Mouse (Mus musculus): ENCODE measurements around the gene Gm20388. TPM values are rescaled to one million over a fixed set of nuclear protein-coding genes. Genes with fewer than 3 reads are reported as not detected.
A peak's percentile ranks its signal among the peaks of the same experiment; 100 is the strongest.

Gm20388 gene
- polyA plus RNA-seq, 1 experiment from 2014 or later = not detected

DNA sequence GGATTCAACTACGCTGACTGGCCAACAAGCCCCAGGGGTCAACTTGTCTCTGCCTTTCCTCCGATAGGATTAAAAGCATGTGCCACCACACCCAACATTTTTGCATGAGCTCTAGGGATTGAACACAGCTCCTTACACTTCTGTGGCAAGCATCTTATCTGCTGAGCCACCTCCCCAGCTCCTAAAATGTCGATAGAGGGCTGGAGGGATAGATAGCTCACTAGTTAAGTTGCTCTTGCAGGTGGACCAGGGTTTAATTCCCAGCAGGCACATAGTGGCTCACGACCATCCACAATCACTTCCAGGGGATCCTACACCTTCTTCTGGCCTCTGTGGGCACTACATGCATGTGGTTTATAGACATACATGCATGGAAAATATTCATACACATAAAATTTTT, 1251.8 kb downstream of the Gm20388 start:
- H3K27ac ChIP-seq (ENCODE audit: low read length) = no peak overlapping the region
- H3K4me2 ChIP-seq (ENCODE audit: low read depth, low read length) = no peak overlapping the region
- no peaks in the 10 kb centered on the region for H3K36me3 ChIP-seq (ENCODE audit: control insufficient read depth, insufficient read depth, low read length)
- WGBS = 71% methylated on average over 4 of the region's 4 CpGs
- H3K9ac ChIP-seq (ENCODE audit: low read length) = no peak overlapping the region
- peaks cover 15% of the 10 kb centered on the region for H3K4me1 ChIP-seq (replicated peaks; ENCODE audit: control insufficient read depth, insufficient read depth, low read length)
- H3K4me3 ChIP-seq (ENCODE audit: low read length) = no peak overlapping the region
- no peak for ATAC-seq (ENCODE audit: low read depth)
- H3K27me3 ChIP-seq (ENCODE audit: control insufficient read depth, insufficient read depth, low read depth, low read length) = no peaks in the 10 kb centered on the region; the same call in 1 of the 2 replicates
- no peaks in the 10 kb centered on the region for H3K9me3 ChIP-seq (ENCODE audit: control insufficient read depth, low read length)

DNA sequence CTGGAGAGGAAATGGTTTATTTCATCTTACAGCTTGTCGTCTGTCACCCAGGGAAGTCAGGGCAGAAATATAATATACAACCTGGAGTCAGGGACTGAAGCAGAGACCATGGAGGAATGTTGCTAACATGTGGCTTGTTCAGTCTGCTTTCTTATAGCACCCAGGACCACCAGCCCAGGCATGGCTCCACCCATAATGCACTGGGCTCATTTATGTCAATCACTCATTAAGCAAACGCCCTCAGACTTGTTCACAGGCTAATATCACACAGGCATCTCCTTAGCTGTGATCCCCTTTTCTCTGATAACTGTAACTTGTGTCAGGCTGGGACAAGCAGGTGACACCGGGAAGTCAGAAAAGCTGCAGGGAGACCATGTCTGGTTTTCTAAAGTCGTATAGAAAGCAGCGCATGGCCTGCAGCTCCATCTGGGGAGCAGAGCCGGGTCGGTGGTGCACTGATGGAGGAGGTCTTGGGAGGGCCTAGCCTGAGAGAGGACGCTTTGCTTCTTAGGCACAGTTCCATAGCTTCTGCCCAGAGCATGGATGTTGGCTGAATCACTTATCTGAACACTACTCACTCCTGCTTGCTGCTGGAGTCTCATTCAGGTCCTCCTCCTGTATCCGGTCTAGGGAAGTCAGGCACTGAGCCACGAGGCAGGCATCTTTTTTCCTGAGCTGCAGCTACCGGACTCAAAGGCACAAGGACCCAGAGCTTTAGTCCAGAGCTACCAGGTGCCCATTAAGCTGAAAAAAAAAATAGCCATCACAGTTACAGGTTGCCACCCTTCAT, 1252.5 kb downstream of the Gm20388 start:
- Histone ChIP-seq H3K27me3 (ENCODE audit: control insufficient read depth, insufficient read depth, low read depth, low read length) (no peaks in the 10 kb centered on the region; the same call in 1 of the 2 replicates), H3K9me3 (ENCODE audit: control insufficient read depth, low read length) (no peaks in the 10 kb centered on the region), H3K4me3 (ENCODE audit: low read length) (no peak overlapping the region), H3K9ac (ENCODE audit: low read length) (no peak overlapping the region), H3K27ac (ENCODE audit: low read length) (no peak overlapping the region), H3K36me3 (ENCODE audit: control insufficient read depth, insufficient read depth, low read length) (no peaks in the 10 kb centered on the region), H3K4me1 (replicated peaks; ENCODE audit: control insufficient read depth, insufficient read depth, low read length) (peaks cover 15% of the 10 kb centered on the region), H3K4me2 (ENCODE audit: low read depth, low read length) (no peak overlapping the region)
- no peak for ATAC-seq (ENCODE audit: low read depth)
- WGBS = 53% methylated on average over 11 of the region's 11 CpGs

DNA sequence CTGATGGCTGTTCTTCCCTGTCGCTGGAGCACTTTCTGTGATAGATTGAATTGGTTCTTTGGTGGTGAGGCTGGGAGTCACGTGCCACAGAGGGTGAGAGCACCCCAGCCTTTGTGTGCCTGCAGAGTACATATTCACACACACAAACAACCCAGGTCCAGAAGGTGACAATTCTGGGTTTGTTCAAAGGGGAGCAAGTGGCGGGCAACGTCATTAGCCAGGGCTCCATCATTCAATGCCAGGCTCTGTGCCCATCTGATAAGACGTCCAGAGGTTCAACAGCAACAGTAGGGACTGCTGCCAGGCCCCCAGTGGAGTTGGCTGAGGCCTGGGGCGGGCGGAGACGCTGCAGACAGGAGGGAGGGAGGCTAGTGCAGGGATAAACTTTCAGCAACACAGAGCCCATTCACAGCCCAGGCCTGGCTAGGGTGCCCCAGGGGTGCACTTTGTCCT, 1253.4 kb downstream of the Gm20388 start:
- Histone ChIP-seq H3K4me1 (replicated peaks; ENCODE audit: control insufficient read depth, insufficient read depth, low read length) (peaks cover 15% of the 10 kb centered on the region), H3K27me3 (ENCODE audit: control insufficient read depth, insufficient read depth, low read depth, low read length) (no peaks in the 10 kb centered on the region; the same call in 1 of the 2 replicates)
- WGBS = 17% methylated on average over 8 of the region's 8 CpGs

DNA sequence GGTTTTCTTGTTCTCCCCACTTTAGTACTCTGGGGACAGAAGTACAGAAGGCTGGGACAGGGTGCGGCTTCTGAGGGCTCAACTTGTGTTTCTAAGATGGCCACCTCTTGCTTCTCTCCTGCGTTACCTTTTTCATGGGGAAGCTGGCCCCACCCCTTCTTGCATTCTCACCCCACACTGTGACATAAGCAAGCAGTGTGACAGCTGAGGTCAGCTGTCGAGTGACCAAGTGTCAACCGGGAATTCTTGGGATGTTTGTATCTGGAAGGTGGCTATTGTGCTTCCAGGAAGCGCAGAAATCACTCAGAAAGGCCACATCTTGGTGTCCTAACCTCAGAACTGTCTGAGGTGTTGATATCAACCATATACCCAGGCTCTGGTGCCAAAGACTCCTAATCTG, 1257.4 kb downstream of the Gm20388 start:
- no peak overlapping the region for H3K4me3 ChIP-seq (ENCODE audit: low read length)
- H3K36me3 ChIP-seq (ENCODE audit: control insufficient read depth, insufficient read depth, low read length) = no peaks in the 10 kb centered on the region
- H3K27me3 ChIP-seq (ENCODE audit: control insufficient read depth, insufficient read depth, low read depth, low read length) = no peaks in the 10 kb centered on the region
- H3K4me1 ChIP-seq (replicated peaks; ENCODE audit: control insufficient read depth, insufficient read depth, low read length) = peaks cover 27% of the 10 kb centered on the region
- 52% methylated on average over 5 of the region's 5 CpGs for WGBS
- ATAC-seq (ENCODE audit: low read depth) = no peak
- H3K27ac ChIP-seq (ENCODE audit: low read length) = no peak overlapping the region
- H3K9ac ChIP-seq (ENCODE audit: low read length) = no peak overlapping the region
- no peak overlapping the region for H3K4me2 ChIP-seq (ENCODE audit: low read depth, low read length)
- no peaks in the 10 kb centered on the region for H3K9me3 ChIP-seq (ENCODE audit: control insufficient read depth, low read length)

More for the DNA sequence above, 1253.4 kb downstream of the Gm20388 start:
- H3K27ac ChIP-seq (ENCODE audit: low read length) = peak overlapping the region; percentile 11
- H3K4me3 ChIP-seq (ENCODE audit: low read length) = no peak overlapping the region
- no peaks in the 10 kb centered on the region for H3K9me3 ChIP-seq (ENCODE audit: control insufficient read depth, low read length)
- 0 out of 2 replicates have a peak overlapping the region, but pooled peaks have one; percentile 2 for H3K4me2 ChIP-seq (ENCODE audit: low read depth, low read length)
- peak; percentile 91 for ATAC-seq (ENCODE audit: low read depth)
- no peak overlapping the region for H3K9ac ChIP-seq (ENCODE audit: low read length)
- H3K36me3 ChIP-seq (ENCODE audit: control insufficient read depth, insufficient read depth, low read length) = no peaks in the 10 kb centered on the region

DNA sequence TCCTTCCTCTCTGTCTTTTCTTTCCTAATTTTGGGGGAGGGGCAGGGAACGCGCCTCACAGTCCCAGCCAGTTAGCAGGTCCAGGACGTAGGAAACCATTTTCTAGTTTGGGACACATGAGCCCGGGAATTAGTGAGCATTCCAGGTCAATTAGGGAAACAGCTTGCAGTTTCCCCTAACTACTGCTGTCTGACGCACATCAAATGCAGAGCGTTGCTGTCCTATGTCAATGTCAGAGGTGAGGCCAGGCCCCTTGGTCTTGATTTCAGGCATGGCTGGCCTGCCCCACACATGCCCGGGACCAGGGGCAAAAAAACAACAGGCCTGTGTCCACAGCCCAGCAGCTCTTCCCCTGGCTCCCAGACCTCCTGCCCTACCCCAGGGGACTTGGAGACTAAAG, 1259.5 kb downstream of the Gm20388 start:
- H3K27ac ChIP-seq (ENCODE audit: low read length) = no peak overlapping the region
- H3K27me3 ChIP-seq (ENCODE audit: control insufficient read depth, insufficient read depth, low read depth, low read length) = no peaks in the 10 kb centered on the region
- H3K36me3 ChIP-seq (ENCODE audit: control insufficient read depth, insufficient read depth, low read length) = no peaks in the 10 kb centered on the region
- WGBS = 46% methylated on average over 7 of the region's 7 CpGs
- H3K9me3 ChIP-seq (ENCODE audit: control insufficient read depth, low read length) = no peaks in the 10 kb centered on the region
- no peak overlapping the region for H3K4me3 ChIP-seq (ENCODE audit: low read length)
- peak overlapping the region; percentile 30; the same call in 1 of the 2 replicates for H3K9ac ChIP-seq (ENCODE audit: low read length)
- ATAC-seq (ENCODE audit: low read depth) = no peak
- peaks cover 18% of the 10 kb centered on the region for H3K4me1 ChIP-seq (replicated peaks; ENCODE audit: control insufficient read depth, insufficient read depth, low read length)
- H3K4me2 ChIP-seq (ENCODE audit: low read depth, low read length) = no peak overlapping the region

DNA sequence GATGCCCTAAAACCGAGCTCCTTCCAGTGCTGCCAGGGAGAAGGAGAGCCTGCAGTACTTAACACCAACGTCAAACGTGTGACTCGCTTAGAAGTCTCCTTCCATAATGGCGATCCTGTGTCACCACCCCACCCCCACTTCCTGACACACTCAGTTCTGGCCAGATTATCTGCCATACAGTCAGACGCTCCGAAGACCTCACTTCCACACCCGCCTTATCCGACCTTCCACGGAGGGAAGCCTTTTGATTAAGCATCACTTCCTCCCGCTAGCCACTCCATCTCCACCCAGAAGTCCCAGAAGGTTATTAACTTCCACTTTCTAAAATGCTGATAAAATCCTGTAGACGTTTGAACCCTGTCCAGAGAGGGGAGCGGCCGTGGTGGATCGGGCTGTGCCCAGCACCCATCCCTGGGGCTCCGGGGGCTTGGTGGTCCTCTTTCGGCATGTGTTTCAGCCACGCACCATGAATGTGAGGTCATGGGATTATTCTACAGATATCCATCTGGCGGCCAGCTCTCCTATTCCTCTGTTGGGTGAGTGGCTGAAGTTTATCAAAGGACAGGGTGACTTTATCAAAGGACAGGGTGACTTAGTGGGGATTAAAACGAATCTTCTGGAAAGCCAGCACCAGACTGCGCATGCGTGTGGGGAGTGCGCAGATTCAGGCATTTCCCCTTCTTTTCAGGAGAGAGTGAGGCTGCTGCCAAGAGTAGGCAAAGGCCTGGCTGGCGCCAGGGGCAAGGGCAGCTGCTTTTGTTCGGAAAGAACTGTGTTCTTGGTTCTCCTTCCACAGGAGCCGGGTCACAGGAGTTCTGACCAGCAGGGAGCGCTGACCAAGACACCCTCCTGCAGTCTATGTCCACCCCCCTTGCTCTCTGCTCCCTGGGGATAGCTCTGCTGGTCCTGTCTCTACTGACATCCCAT, 1260.2 kb downstream of the Gm20388 start:
- H3K36me3 ChIP-seq (ENCODE audit: control insufficient read depth, insufficient read depth, low read length) = no peaks in the 10 kb centered on the region
- H3K4me3 ChIP-seq (ENCODE audit: low read length) = no peak overlapping the region
- no peak overlapping the region for H3K27ac ChIP-seq (ENCODE audit: low read length)
- H3K9me3 ChIP-seq (ENCODE audit: control insufficient read depth, low read length) = no peaks in the 10 kb centered on the region
- H3K4me1 ChIP-seq (replicated peaks; ENCODE audit: control insufficient read depth, insufficient read depth, low read length) = peaks cover 21% of the 10 kb centered on the region
- no peaks in the 10 kb centered on the region for H3K27me3 ChIP-seq (ENCODE audit: control insufficient read depth, insufficient read depth, low read depth, low read length)
- ATAC-seq (ENCODE audit: low read depth) = peak; percentile 12; the same call in 1 of the 2 replicates
- no peak overlapping the region; the same call in 1 of the 2 replicates for H3K9ac ChIP-seq (ENCODE audit: low read length)
- 40% methylated on average over 27 of the region's 27 CpGs for WGBS
- H3K4me2 ChIP-seq (ENCODE audit: low read depth, low read length) = peak overlapping the region; percentile 23; the same call in 1 of the 2 replicates

DNA sequence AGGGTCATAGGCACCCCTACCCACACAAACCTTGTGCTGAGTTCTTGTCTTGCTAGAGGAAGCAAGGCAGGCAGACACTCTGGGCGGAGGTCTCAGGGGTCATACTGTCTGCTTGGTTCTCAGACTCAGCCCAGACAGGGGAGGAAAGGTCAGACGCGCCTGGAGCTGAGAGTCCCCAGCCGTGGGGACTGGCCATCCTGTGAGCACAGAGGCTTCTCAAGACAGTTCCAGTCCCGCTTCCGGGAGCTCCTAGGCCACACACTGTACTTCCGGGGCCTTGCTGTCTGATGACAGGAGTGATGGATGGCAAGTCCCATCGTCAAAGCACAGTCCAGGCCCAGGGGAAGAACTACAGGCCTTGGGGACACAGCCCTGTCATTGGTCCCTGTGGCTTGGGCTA, 1261.9 kb downstream of the Gm20388 start:
- Histone ChIP-seq H3K4me1 (replicated peaks; ENCODE audit: control insufficient read depth, insufficient read depth, low read length) (peaks cover 21% of the 10 kb centered on the region), H3K9ac (ENCODE audit: low read length) (no peak overlapping the region), H3K4me3 (ENCODE audit: low read length) (no peak overlapping the region), H3K9me3 (ENCODE audit: control insufficient read depth, low read length) (no peaks in the 10 kb centered on the region), H3K36me3 (ENCODE audit: control insufficient read depth, insufficient read depth, low read length) (no peaks in the 10 kb centered on the region), H3K27me3 (ENCODE audit: control insufficient read depth, insufficient read depth, low read depth, low read length) (peaks cover 2% of the 10 kb centered on the region; the same call in 1 of the 2 replicates), H3K27ac (ENCODE audit: low read length) (no peak overlapping the region), H3K4me2 (ENCODE audit: low read depth, low read length) (no peak overlapping the region)
- no peak for ATAC-seq (ENCODE audit: low read depth)
- WGBS = 56% methylated on average over 8 of the region's 8 CpGs

DNA sequence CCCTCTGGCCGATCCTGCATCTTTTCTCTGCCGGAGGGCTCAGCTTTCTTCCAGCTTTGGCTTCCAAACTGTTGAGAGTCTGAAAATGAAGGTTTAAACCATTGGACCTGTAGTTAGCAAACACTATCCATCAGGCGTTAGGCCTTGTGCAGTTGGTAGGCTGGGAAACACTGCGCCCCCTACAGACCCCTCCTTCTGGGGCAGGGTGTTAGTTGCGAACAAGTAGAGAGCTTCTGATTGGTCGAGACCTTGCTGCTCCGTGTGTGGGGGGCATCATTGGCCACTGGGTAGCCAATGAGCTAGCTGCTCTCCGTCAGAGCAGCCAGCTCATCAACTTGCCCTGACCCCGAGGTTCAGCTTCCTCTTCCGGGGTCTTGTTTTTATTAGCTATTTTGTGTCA, 1263.5 kb downstream of the Gm20388 start:
- Histone ChIP-seq H3K27ac (ENCODE audit: low read length) (no peak overlapping the region), H3K9me3 (ENCODE audit: control insufficient read depth, low read length) (no peaks in the 10 kb centered on the region), H3K4me1 (replicated peaks; ENCODE audit: control insufficient read depth, insufficient read depth, low read length) (peaks cover 21% of the 10 kb centered on the region; the same call in 1 of the 2 replicates), H3K36me3 (ENCODE audit: control insufficient read depth, insufficient read depth, low read length) (no peaks in the 10 kb centered on the region), H3K4me3 (ENCODE audit: low read length) (no peak overlapping the region), H3K27me3 (ENCODE audit: control insufficient read depth, insufficient read depth, low read depth, low read length) (peaks cover 2% of the 10 kb centered on the region; the same call in 1 of the 2 replicates), H3K9ac (ENCODE audit: low read length) (no peak overlapping the region), H3K4me2 (ENCODE audit: low read depth, low read length) (no peak overlapping the region)
- WGBS = 67% methylated on average over 10 of the region's 10 CpGs
- ATAC-seq (ENCODE audit: low read depth) = no peak
